Mouse (Mus musculus) heart, postnatal 0 days (tissue): Measurements from ENCODE around the gene Bcar3. TPM values are rescaled to one million over a fixed set of nuclear protein-coding genes. Genes with fewer than 3 reads are reported as not detected.

Experiments
- ATAC-seq: fragments of 200-750 bp; cut with Nextera tagmentation; 2 replicates; pipeline ENCODE4 v1.8.0; 2017; ENCODE audit warnings: low read depth, moderate number of reproducible peaks, moderate library complexity; ENCODE audit not compliant: insufficient read depth
- DNase-seq: peaks from one replicate; pipeline ENCODE4 v3.0.0-alpha.2; 2016; ENCODE audit warnings: low spot score
- H3K27ac ChIP-seq: fragments of 300-500 bp; sonication (generic); 2 replicates; pipeline ENCODE4 v1.5.1; 2014; ENCODE audit warnings: low read depth, mild to moderate bottlenecking
- H3K27me3 ChIP-seq: fragments of 300-500 bp; sonication (generic); 2 replicates; pipeline ENCODE4 v1.6.1; 2014; ENCODE audit warnings: low read length, mixed read lengths; ENCODE audit not compliant: control insufficient read depth, insufficient read depth
- H3K36me3 ChIP-seq: fragments of 300-500 bp; sonication (generic); replicated peaks from 2 replicates; pipeline ENCODE4 v1.6.1; 2014; ENCODE audit warnings: low read length, mixed read lengths; ENCODE audit not compliant: control insufficient read depth, insufficient read depth
- H3K4me1 ChIP-seq: fragments of 300-500 bp; sonication (generic); 2 replicates; pipeline ENCODE4 v1.6.1; 2014; ENCODE audit warnings: antibody characterized with exemption; ENCODE audit not compliant: control insufficient read depth, insufficient read depth
- H3K4me2 ChIP-seq: fragments of 300-500 bp; sonication (generic); 2 replicates; pipeline ENCODE4 v1.6.1; 2014; ENCODE audit warnings: low read depth, mild to moderate bottlenecking, low read length, moderate library complexity
- H3K4me3 ChIP-seq: fragments of 300-500 bp; sonication (generic); 2 replicates; pipeline ENCODE4 v1.5.1; 2014; ENCODE audit warnings: low read depth, low read length
- H3K9ac ChIP-seq: fragments of 300-500 bp; sonication (generic); replicated peaks from 2 replicates; pipeline ENCODE4 v1.6.1; 2014; ENCODE audit warnings: low read depth, low read length, mixed read lengths
- H3K9me3 ChIP-seq: fragments of 300-500 bp; sonication (generic); replicated peaks from 2 replicates; pipeline ENCODE4 v1.6.1; 2016; ENCODE audit warnings: low read length; ENCODE audit not compliant: control insufficient read depth
- CTCF ChIP-seq: IDR thresholded peaks from 2 replicates; pipeline ENCODE4 v1.5.1; 2016; ENCODE audit warnings: antibody characterized with exemption, control low read depth, low read depth
- EP300 ChIP-seq: IDR thresholded peaks from 2 replicates; pipeline ENCODE4 v1.6.1; 2016; ENCODE audit warnings: antibody characterized with exemption, low read depth
- WGBS: fragments of 180-500 bp; shearing (Covaris S2); extraction: QIAGEN DNeasy Blood & Tissue Kit; methylation state at CpG from one replicate; pipeline ENCODE4 v1.1.7; 2014; 5-methylcytosine and 5-hydroxymethylcytosine counted together
- polyA plus RNA-seq: library from polyadenylated mRNA; unstranded; fragments of >200 nt; fragmentation: Nextera tagmentation; extraction: Ambion mirVana; gene quantifications from 2 replicates; pipeline ENCODE4 v1.2.1, GENCODE M21; 2015
- total RNA-seq: library from RNA; depleted of rRNA; stranded (reverse); fragments of >200 nt; gene quantifications from 2 replicates; pipeline ENCODE4 v1.2.3, GENCODE M21; 2014; ENCODE audit warnings: low replicate concordance; rRNA removed

Bcar3 gene
- total RNA-seq (24.5 and 38.6 TPM in 2 replicates), polyA plus RNA-seq (2.9 and 3.3 TPM in 2 replicates)

- peak; percentile 64 for ATAC-seq
- 11% methylated on average over 37 of the region's 37 CpGs for WGBS
- H3K27ac ChIP-seq: peak within 1 kb of the TSS; percentile 97
Measured at GRCm38 (mm10) chr3:122293954-122294850, at the start of gene Bcar3. TSS of gene Bcar3 (plus strand) at chr3:122294136.

DNA sequence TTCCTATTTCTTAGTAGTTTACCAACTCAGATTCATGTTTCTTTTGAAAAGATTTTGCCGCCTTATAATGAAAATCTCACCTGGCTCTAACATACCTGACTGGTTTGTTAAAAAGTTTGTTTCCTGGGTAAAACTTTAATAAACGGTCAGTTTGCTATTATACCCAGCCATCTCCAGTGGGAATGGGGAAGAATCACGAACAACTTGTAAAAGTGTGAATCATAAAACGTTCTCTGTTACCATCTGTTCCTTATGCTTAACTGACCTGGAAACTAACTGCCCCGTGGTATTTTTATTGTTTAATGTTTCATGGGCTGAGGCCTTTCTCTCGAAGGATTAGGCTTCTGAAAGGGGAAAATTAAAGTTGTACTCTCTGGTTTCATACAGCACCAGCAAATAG lies 49.2 kb upstream of the Bcar3 start:
- no peak for DNase-seq
- TF ChIP-seq CTCF (no peak), EP300 (no peak)
- H3K9me3 ChIP-seq: no peaks in the 10 kb centered on the region
- no peak overlapping the region for H3K27ac ChIP-seq
- peaks cover 17% of the 10 kb centered on the region for H3K4me1 ChIP-seq
- no peak for ATAC-seq
- peak overlapping the region; percentile 19; the same call in 1 of the 2 replicates for H3K4me3 ChIP-seq
- H3K4me2 ChIP-seq: peak overlapping the region; percentile 47
- no peaks in the 10 kb centered on the region for H3K36me3 ChIP-seq
- WGBS: 56% methylated on average over 6 of the region's 6 CpGs
- no peaks in the 10 kb centered on the region for H3K27me3 ChIP-seq
- H3K9ac ChIP-seq: no peak overlapping the region

More at GRCm38 (mm10) chr3:122293954-122294850, at the start of gene Bcar3:
- H3K27me3 ChIP-seq: no peaks in the 10 kb centered on the region
- peak within 1 kb of the TSS; percentile 90 for H3K9ac ChIP-seq
- H3K36me3 ChIP-seq: no peaks in the 10 kb centered on the region
- DNase-seq: peak; percentile 90
- no peaks in the 10 kb centered on the region for H3K9me3 ChIP-seq
- peak within 1 kb of the TSS; percentile 92 for H3K4me3 ChIP-seq
- peaks cover 7% of the 10 kb centered on the region; the same call in 1 of the 2 replicates for H3K4me1 ChIP-seq
- peak within 1 kb of the TSS; percentile 86 for H3K4me2 ChIP-seq
- TF ChIP-seq EP300: no peak
- no peak for TF ChIP-seq CTCF

GRCm38 (mm10) chr3:122245215-122245877 lies 48.6 kb upstream of the Bcar3 start, which contains the start of gene Gclm:
TSS of gene Gclm (plus strand) at chr3:122245557.
- Histone ChIP-seq H3K9me3 (no peaks in the 10 kb centered on the region), H3K4me2 (peak within 1 kb of the TSS; percentile 77), H3K27me3 (no peaks in the 10 kb centered on the region), H3K4me3 (peak within 1 kb of the TSS; percentile 92), H3K9ac (peak within 1 kb of the TSS; percentile 90), H3K36me3 (no peaks in the 10 kb centered on the region), H3K4me1 (peaks cover 17% of the 10 kb centered on the region), H3K27ac (peak within 1 kb of the TSS; percentile 94)
- ATAC-seq (peak; percentile 96), DNase-seq (peak; percentile 94)
- TF ChIP-seq CTCF (peak; percentile 24; the same call in 1 of the 2 replicates), EP300 (no peak)
- under 1% methylated on average over 77 of the region's 90 CpGs for WGBS

DNA sequence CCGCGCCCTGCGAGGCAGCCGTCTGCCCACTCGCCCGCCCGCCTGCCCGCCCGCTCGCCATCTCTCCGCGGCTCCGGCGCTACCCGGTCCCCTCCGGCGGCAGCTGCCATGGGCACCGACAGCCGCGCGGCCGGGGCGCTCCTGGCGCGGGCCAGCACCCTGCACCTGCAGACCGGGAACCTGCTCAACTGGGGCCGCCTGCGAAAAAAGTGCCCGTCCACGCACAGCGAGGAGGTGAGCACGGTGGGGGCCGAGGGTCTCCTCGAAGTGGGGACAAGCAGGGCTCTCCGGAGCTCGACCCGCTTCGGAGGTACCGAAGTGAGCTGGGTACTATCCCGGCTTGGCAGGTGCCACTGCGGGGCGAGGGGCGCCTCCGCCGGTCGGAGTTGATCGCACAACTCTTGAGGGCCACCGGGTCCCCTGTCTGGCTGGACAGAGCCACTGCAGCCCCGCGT lies 48.0 kb upstream of the Bcar3 start:
- H3K27me3 ChIP-seq: no peaks in the 10 kb centered on the region
- DNase-seq (peak; percentile 56), ATAC-seq (peak; percentile 52)
- peaks cover 17% of the 10 kb centered on the region for H3K4me1 ChIP-seq
- H3K27ac ChIP-seq: peak overlapping the region; percentile 94
- no peaks in the 10 kb centered on the region for H3K36me3 ChIP-seq
- H3K9me3 ChIP-seq: no peaks in the 10 kb centered on the region
- peak overlapping the region; percentile 77 for H3K4me2 ChIP-seq
- TF ChIP-seq EP300 (no peak), CTCF (peak; percentile 36)
- peak overlapping the region; percentile 92 for H3K4me3 ChIP-seq
- WGBS: under 1% methylated on average over 43 of the region's 50 CpGs
- peak overlapping the region; percentile 90 for H3K9ac ChIP-seq

DNA sequence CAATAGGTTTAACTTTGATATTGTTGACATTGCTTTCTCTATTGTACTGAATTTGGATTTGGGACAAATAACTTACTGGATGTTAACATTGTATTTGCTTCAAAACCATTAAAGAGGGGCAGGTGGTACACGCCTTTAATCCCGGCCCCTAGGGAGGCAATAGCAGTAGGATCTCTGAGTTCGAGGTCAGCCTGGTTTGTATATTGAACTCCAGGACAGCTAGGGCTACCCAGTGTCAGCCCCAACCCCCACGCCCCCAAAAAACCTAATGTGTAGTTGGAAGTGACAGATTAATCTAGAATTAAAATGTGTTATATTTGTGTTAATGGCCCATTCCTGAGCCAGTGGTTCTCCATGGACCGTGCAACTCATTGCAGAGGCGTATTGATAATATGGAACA lies 47.5 kb upstream of the Bcar3 start:
- no peaks in the 10 kb centered on the region; the same call in 1 of the 2 replicates for H3K36me3 ChIP-seq
- H3K4me1 ChIP-seq: peaks cover 17% of the 10 kb centered on the region
- no peaks in the 10 kb centered on the region for H3K9me3 ChIP-seq
- H3K27ac ChIP-seq: peak overlapping the region; percentile 94; the same call in 1 of the 2 replicates
- peak overlapping the region; percentile 90; the same call in 1 of the 2 replicates for H3K9ac ChIP-seq
- 32% methylated on average over 6 of the region's 6 CpGs for WGBS
- H3K27me3 ChIP-seq: no peaks in the 10 kb centered on the region
- peak overlapping the region; percentile 92 for H3K4me3 ChIP-seq
- DNase-seq (no peak), ATAC-seq (no peak)
- TF ChIP-seq EP300: no peak
- TF ChIP-seq CTCF: no peak
- peak overlapping the region; percentile 77 for H3K4me2 ChIP-seq
